Mouse (Mus musculus) embryonic facial prominence, embryonic 15.5 days (tissue): ENCODE data around the gene Trabd. TPM values are rescaled to one million over a fixed set of nuclear protein-coding genes. Genes with fewer than 3 reads are reported as not detected.

ENCODE experiments used
- ATAC-seq: fragments of 200-750 bp; cut with Nextera tagmentation; 2 replicates; pipeline ENCODE4 v1.8.0; 2017; ENCODE audit warnings: low read depth, moderate TSS enrichment; ENCODE audit not compliant: insufficient number of reproducible peaks, low FRiP score, low TSS enrichment
- H3K27ac ChIP-seq: fragments of 300-500 bp; sonication (generic); replicated peaks from 2 replicates; pipeline ENCODE4 v1.5.1; 2015; ENCODE audit warnings: mild to moderate bottlenecking, inconsistent platforms
- H3K27me3 ChIP-seq: fragments of 300-500 bp; sonication (generic); 2 replicates; pipeline ENCODE4 v1.6.1; 2015; ENCODE audit warnings: inconsistent platforms
- H3K36me3 ChIP-seq: fragments of 300-500 bp; sonication (generic); 2 replicates; pipeline ENCODE4 v1.6.1; 2015; ENCODE audit warnings: mild to moderate bottlenecking, inconsistent platforms
- H3K4me1 ChIP-seq: fragments of 300-500 bp; sonication (generic); 2 replicates; pipeline ENCODE4 v1.6.1; 2015; ENCODE audit warnings: inconsistent platforms
- H3K4me2 ChIP-seq: fragments of 300-500 bp; sonication (generic); replicated peaks from 2 replicates; pipeline ENCODE4 v1.6.1; 2015; ENCODE audit warnings: mild to moderate bottlenecking, inconsistent platforms
- H3K4me3 ChIP-seq: fragments of 300-500 bp; sonication (generic); replicated peaks from 2 replicates; pipeline ENCODE4 v1.5.1; 2015; ENCODE audit warnings: mild to moderate bottlenecking, inconsistent platforms
- H3K9ac ChIP-seq: fragments of 300-500 bp; sonication (generic); 2 replicates; pipeline ENCODE4 v1.6.1; 2015; ENCODE audit warnings: inconsistent platforms
- H3K9me3 ChIP-seq: fragments of 300-500 bp; sonication (generic); replicated peaks from 2 replicates; pipeline ENCODE4 v1.6.1; 2016; ENCODE audit warnings: inconsistent platforms
- WGBS: fragments of 180-500 bp; shearing (Covaris S2); methylation state at CpG from one replicate; pipeline ENCODE4 v1.1.7; 2015; 5-methylcytosine and 5-hydroxymethylcytosine counted together
- polyA plus RNA-seq: library from polyadenylated mRNA; unstranded; fragments of >200 nt; fragmentation: Nextera tagmentation; extraction: Ambion mirVana; gene quantifications from 2 replicates; pipeline ENCODE4 v1.2.1, GENCODE M21; 2015

The Trabd gene
- polyA plus RNA-seq, 1 experiment from 2014 or later = 53.8 TPM

DNA sequence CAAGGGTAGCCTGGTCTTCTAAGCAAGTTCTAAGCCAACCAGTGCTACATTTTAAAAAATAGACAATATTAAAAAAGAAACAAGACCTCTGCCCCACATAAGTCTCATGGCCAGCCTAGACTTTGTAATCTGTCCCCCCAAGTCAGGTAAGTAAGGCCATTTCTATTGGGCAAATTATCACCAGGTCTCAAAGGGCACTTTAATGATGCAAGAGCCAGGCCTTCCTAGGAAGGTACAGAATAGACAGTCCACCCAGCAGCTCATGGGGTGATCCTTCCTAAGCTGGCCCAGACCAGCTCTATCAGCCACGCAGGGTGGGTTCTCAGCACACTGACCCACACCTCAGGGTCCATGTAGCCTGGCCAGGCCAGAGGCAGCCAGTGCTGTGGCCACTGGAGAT lies 9.0 kb downstream of the Trabd start:
- H3K27ac ChIP-seq = no peak overlapping the region
- H3K9ac ChIP-seq = no peak overlapping the region
- WGBS = 100% methylated on average over 1 of the region's 1 CpGs
- no peak overlapping the region for H3K4me2 ChIP-seq
- no peak overlapping the region for H3K4me3 ChIP-seq
- ATAC-seq = no peak
- no peaks in the 10 kb centered on the region for H3K9me3 ChIP-seq
- H3K36me3 ChIP-seq = peaks cover 58% of the 10 kb centered on the region
- no peaks in the 10 kb centered on the region for H3K27me3 ChIP-seq
- peaks cover 11% of the 10 kb centered on the region for H3K4me1 ChIP-seq

- H3K4me1 ChIP-seq = peaks cover 16% of the 10 kb centered on the region
- H3K27ac ChIP-seq = no peak overlapping the region
- ATAC-seq = no peak
- no peak overlapping the region for H3K4me3 ChIP-seq
- H3K36me3 ChIP-seq = peaks cover 58% of the 10 kb centered on the region
- no peaks in the 10 kb centered on the region for H3K27me3 ChIP-seq
- WGBS = 88% methylated on average over 2 of the region's 2 CpGs
- H3K9ac ChIP-seq = no peak overlapping the region
- H3K4me2 ChIP-seq = no peak overlapping the region
- H3K9me3 ChIP-seq = no peaks in the 10 kb centered on the region
Measured at GRCm38 (mm10) chr15:89084826-89085225, 9.9 kb downstream of the Trabd start.

- Histone ChIP-seq H3K4me2 (peak within 1 kb of the TSS; percentile 95), H3K27ac (peak within 1 kb of the TSS; percentile 71; the same call in 1 of the 2 replicates), H3K27me3 (no peaks in the 10 kb centered on the region), H3K9ac (peak within 1 kb of the TSS; percentile 88), H3K9me3 (no peaks in the 10 kb centered on the region), H3K36me3 (peaks cover 46% of the 10 kb centered on the region), H3K4me3 (peak within 1 kb of the TSS; percentile 75), H3K4me1 (peaks cover 26% of the 10 kb centered on the region)
- ATAC-seq = peak; percentile 89
- 1% methylated on average over 38 of the region's 38 CpGs for WGBS
Measured at GRCm38 (mm10) chr15:89088607-89089247, 13.8 kb downstream of the Trabd start, which contains the start of gene Selenoo. TSS of gene Selenoo (plus strand) at chr15:89089084.

GRCm38 (mm10) chr15:89089248-89090051 lies 14.5 kb downstream of the Trabd start:
- H3K27ac ChIP-seq = peak overlapping the region; percentile 71; the same call in 1 of the 2 replicates
- peaks cover 46% of the 10 kb centered on the region for H3K36me3 ChIP-seq
- WGBS = 2% methylated on average over 61 of the region's 68 CpGs
- peak overlapping the region; percentile 75 for H3K4me3 ChIP-seq
- H3K4me1 ChIP-seq = peaks cover 26% of the 10 kb centered on the region
- H3K9ac ChIP-seq = peak overlapping the region; percentile 88
- peak overlapping the region; percentile 95 for H3K4me2 ChIP-seq
- ATAC-seq = peak; percentile 25; the same call in 1 of the 2 replicates
- H3K27me3 ChIP-seq = no peaks in the 10 kb centered on the region
- H3K9me3 ChIP-seq = no peaks in the 10 kb centered on the region

- no peaks in the 10 kb centered on the region for H3K27me3 ChIP-seq
- H3K4me2 ChIP-seq = peak overlapping the region; percentile 95
- peaks cover 46% of the 10 kb centered on the region for H3K36me3 ChIP-seq
- H3K27ac ChIP-seq = no peak overlapping the region
- WGBS = 69% methylated on average over 4 of the region's 4 CpGs
- no peak for ATAC-seq
- H3K4me3 ChIP-seq = no peak overlapping the region
- H3K9me3 ChIP-seq = no peaks in the 10 kb centered on the region
- peaks cover 26% of the 10 kb centered on the region for H3K4me1 ChIP-seq
- H3K9ac ChIP-seq = no peak overlapping the region
Measured at GRCm38 (mm10) chr15:89090662-89091061, 15.7 kb downstream of the Trabd start.

DNA sequence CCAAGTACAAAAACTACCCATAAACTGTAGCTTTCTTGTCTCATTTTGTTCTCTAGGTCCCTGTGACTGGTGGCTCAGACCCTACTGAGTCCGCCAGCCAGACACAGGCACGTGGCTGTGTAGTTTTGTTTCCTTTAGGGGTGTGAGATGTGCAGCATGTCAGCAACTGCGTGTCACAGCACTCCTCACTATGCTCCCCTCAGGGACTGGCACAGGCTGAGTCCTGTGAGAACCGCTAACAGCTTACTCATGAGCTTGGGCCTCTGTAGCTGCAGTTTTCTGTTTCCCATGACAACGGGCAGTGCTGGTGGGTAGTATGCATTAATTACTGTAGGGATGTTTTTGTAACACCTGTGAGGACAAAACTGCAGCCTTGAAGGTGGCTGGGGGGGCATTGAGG lies 17.3 kb downstream of the Trabd start:
- Histone ChIP-seq H3K4me3 (no peak overlapping the region), H3K9me3 (no peaks in the 10 kb centered on the region), H3K27me3 (no peaks in the 10 kb centered on the region), H3K4me1 (peaks cover 26% of the 10 kb centered on the region), H3K27ac (no peak overlapping the region), H3K36me3 (peaks cover 51% of the 10 kb centered on the region), H3K9ac (no peak overlapping the region), H3K4me2 (no peak overlapping the region)
- 77% methylated on average over 5 of the region's 5 CpGs for WGBS
- ATAC-seq = no peak

DNA sequence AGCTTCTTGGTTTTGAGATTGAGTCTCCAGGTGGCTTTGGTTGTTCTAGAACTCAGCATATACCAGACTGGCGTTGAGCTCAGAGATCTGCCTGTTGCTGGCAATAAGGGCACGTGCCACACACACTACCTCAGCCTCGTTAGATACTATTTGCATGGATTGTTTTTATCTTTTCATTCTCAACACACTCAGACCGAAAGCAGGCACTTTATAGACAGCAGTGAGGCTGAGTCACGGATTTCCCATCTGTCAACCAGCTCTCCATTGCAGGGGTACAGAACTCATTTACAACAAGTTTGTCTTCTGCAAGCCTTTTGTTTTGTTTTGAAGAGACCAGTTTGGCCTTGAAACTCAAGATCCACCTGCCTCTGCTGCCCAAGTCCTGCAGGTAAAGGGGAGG lies 22.5 kb downstream of the Trabd start:
- Histone ChIP-seq H3K4me3 (no peak overlapping the region), H3K9me3 (no peaks in the 10 kb centered on the region), H3K4me1 (no peaks in the 10 kb centered on the region), H3K4me2 (no peak overlapping the region), H3K36me3 (peaks cover 100% of the 10 kb centered on the region), H3K9ac (no peak overlapping the region), H3K27ac (no peak overlapping the region), H3K27me3 (no peaks in the 10 kb centered on the region)
- 94% methylated on average over 5 of the region's 5 CpGs for WGBS
- ATAC-seq = no peak

DNA sequence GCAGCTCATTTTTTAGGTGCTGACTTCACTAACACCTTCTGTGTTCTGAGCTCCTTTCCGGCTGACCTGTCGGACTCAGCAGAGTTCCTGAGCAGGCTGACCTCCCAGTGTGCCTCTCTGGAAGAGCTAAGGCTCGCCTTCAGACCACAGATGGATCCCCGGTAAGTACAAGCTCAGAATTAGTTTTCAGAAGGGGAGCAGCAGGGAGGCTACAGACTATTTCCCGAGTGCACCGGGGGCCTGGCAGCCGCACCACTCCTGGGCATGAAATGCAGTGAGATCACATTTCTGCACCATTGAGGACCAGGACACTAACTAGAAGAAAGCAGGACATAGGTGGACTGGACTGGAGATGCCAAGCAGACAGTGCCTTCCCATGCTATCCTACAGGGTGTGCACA lies 23.7 kb downstream of the Trabd start:
- H3K27ac ChIP-seq = no peak overlapping the region
- no peaks in the 10 kb centered on the region for H3K9me3 ChIP-seq
- 86% methylated on average over 7 of the region's 7 CpGs for WGBS
- H3K9ac ChIP-seq = no peak overlapping the region
- peaks cover 100% of the 10 kb centered on the region for H3K36me3 ChIP-seq
- H3K4me3 ChIP-seq = no peak overlapping the region
- no peak overlapping the region for H3K4me2 ChIP-seq
- no peaks in the 10 kb centered on the region for H3K4me1 ChIP-seq
- no peak for ATAC-seq
- no peaks in the 10 kb centered on the region for H3K27me3 ChIP-seq

- Histone ChIP-seq H3K4me1 (no peaks in the 10 kb centered on the region), H3K9ac (no peak overlapping the region), H3K4me2 (no peak overlapping the region), H3K36me3 (peaks cover 100% of the 10 kb centered on the region), H3K27me3 (no peaks in the 10 kb centered on the region), H3K9me3 (no peaks in the 10 kb centered on the region), H3K4me3 (no peak overlapping the region), H3K27ac (no peak overlapping the region)
- ATAC-seq = no peak
- 85% methylated on average over 12 of the region's 12 CpGs for WGBS
Measured at GRCm38 (mm10) chr15:89100823-89101222, 25.9 kb downstream of the Trabd start.

GRCm38 (mm10) chr15:89102646-89103045 lies 27.7 kb downstream of the Trabd start:
- Histone ChIP-seq H3K4me2 (no peak overlapping the region), H3K9me3 (no peaks in the 10 kb centered on the region), H3K27me3 (no peaks in the 10 kb centered on the region), H3K36me3 (peaks cover 100% of the 10 kb centered on the region), H3K4me3 (no peak overlapping the region), H3K4me1 (no peaks in the 10 kb centered on the region), H3K9ac (no peak overlapping the region), H3K27ac (no peak overlapping the region)
- WGBS = 73% methylated on average over 5 of the region's 5 CpGs
- ATAC-seq = no peak

GRCm38 (mm10) chr15:89103921-89104320 lies 29.0 kb downstream of the Trabd start:
- Histone ChIP-seq H3K4me2 (no peak overlapping the region), H3K9ac (no peak overlapping the region), H3K9me3 (no peaks in the 10 kb centered on the region), H3K27ac (no peak overlapping the region), H3K36me3 (peaks cover 100% of the 10 kb centered on the region), H3K4me1 (no peaks in the 10 kb centered on the region), H3K27me3 (no peaks in the 10 kb centered on the region), H3K4me3 (no peak overlapping the region)
- ATAC-seq = no peak
- WGBS = 85% methylated on average over 10 of the region's 10 CpGs
